Mouse (Mus musculus): ENCODE measurements around the gene Kpna3. TPM values are rescaled to one million over a fixed set of nuclear protein-coding genes. Genes with fewer than 3 reads are reported as not detected.
A peak's percentile ranks its signal among the peaks of the same experiment; 100 is the strongest.
"Not testable (repeated sequence)": the region's sequence is repeated elsewhere in the genome, so short reads cannot be mapped to it uniquely, and the experiment has no call there.

Kpna3 gene
- total and polyA plus RNA-seq, 2 experiments = 5.1 to 24.7 TPM

- Histone ChIP-seq H3K36me3 (ENCODE audit: control insufficient read depth, insufficient read depth, low read length) (peaks cover 13% of the 10 kb centered on the region; the same call in 1 of the 2 replicates), H3K79me2 (ENCODE audit: control insufficient read depth, insufficient read depth, low read length) (peaks cover 9% of the 10 kb centered on the region; the same call in 1 of the 2 replicates), H3K27ac (replicated peaks; ENCODE audit: insufficient read depth, low read depth, low read length) (no peak overlapping the region), H3K4me1 (ENCODE audit: control insufficient read depth, insufficient read depth, low read length) (no peaks in the 10 kb centered on the region), H3K9ac (ENCODE audit: low read depth, low read length) (no peak overlapping the region), H3K4me3 (ENCODE audit: insufficient read depth, low read depth, low read length) (no peak overlapping the region), H3K27me3 (ENCODE audit: control insufficient read depth, insufficient read depth, low read length) (no peaks in the 10 kb centered on the region)
- TF ChIP-seq CTCF (IDR thresholded peaks at IDR 0.05; ENCODE audit: low read depth, low read length) (no peak), POLR2A (IDR thresholded peaks at IDR 0.05; ENCODE audit: extremely low read depth, insufficient read depth, low read length) (no peak)
- 57% methylated on average over 5 of the region's 5 CpGs for WGBS
- DNase-seq (ENCODE audit: extremely low read depth, low read depth, low spot score) = no peak
Observed at GRCm38 (mm10) chr14:61344590-61344989, 95.1 kb downstream of the Kpna3 start.

GRCm38 (mm10) chr14:61339381-61339780 lies 100.3 kb downstream of the Kpna3 start:
- Histone ChIP-seq H3K27ac (replicated peaks; ENCODE audit: insufficient read depth, low read depth, low read length) (no peak overlapping the region), H3K36me3 (ENCODE audit: control insufficient read depth, insufficient read depth, low read length) (peaks cover 13% of the 10 kb centered on the region; the same call in 1 of the 2 replicates), H3K79me2 (ENCODE audit: control insufficient read depth, insufficient read depth, low read length) (no peaks in the 10 kb centered on the region), H3K27me3 (ENCODE audit: control insufficient read depth, insufficient read depth, low read length) (no peaks in the 10 kb centered on the region), H3K4me3 (ENCODE audit: insufficient read depth, low read depth, low read length) (no peak overlapping the region), H3K9ac (ENCODE audit: low read depth, low read length) (no peak overlapping the region), H3K4me1 (ENCODE audit: control insufficient read depth, insufficient read depth, low read length) (no peaks in the 10 kb centered on the region)
- TF ChIP-seq CTCF (IDR thresholded peaks at IDR 0.05; ENCODE audit: low read depth, low read length) = no peak
- TF ChIP-seq POLR2A (IDR thresholded peaks at IDR 0.05; ENCODE audit: extremely low read depth, insufficient read depth, low read length) = no peak
- DNase-seq (ENCODE audit: extremely low read depth, low read depth, low spot score) = no peak
- WGBS = 83% methylated on average over 4 of the region's 4 CpGs

- 11% methylated on average over 13 of the region's 13 CpGs for WGBS
- peaks cover 2% of the 10 kb centered on the region; the same call in 1 of the 2 replicates for H3K4me1 ChIP-seq (ENCODE audit: control insufficient read depth, insufficient read depth, low read length)
- TF ChIP-seq CTCF (IDR thresholded peaks at IDR 0.05; ENCODE audit: low read depth, low read length) (peak; percentile 69), POLR2A (IDR thresholded peaks at IDR 0.05; ENCODE audit: extremely low read depth, insufficient read depth, low read length) (no peak)
- peak overlapping the region; percentile 32; the same call in 1 of the 2 replicates for H3K9ac ChIP-seq (ENCODE audit: low read depth, low read length)
- no peak overlapping the region for H3K4me3 ChIP-seq (ENCODE audit: insufficient read depth, low read depth, low read length)
- no peaks in the 10 kb centered on the region; the same call in 1 of the 2 replicates for H3K36me3 ChIP-seq (ENCODE audit: control insufficient read depth, insufficient read depth, low read length)
- DNase-seq (ENCODE audit: extremely low read depth, low read depth, low spot score) = peak; percentile 80
- H3K27me3 ChIP-seq (ENCODE audit: control insufficient read depth, insufficient read depth, low read length) = no peaks in the 10 kb centered on the region
- H3K79me2 ChIP-seq (ENCODE audit: control insufficient read depth, insufficient read depth, low read length) = no peaks in the 10 kb centered on the region
- H3K27ac ChIP-seq (replicated peaks; ENCODE audit: insufficient read depth, low read depth, low read length) = no peak overlapping the region
Observed at GRCm38 (mm10) chr14:61330996-61331561, 108.6 kb downstream of the Kpna3 start.

- H3K4me3 ChIP-seq (ENCODE audit: insufficient read depth, low read depth, low read length) = no peak overlapping the region
- no peak for DNase-seq (ENCODE audit: extremely low read depth, low read depth, low spot score)
- no peak overlapping the region for H3K27ac ChIP-seq (replicated peaks; ENCODE audit: insufficient read depth, low read depth, low read length)
- TF ChIP-seq POLR2A (IDR thresholded peaks at IDR 0.05; ENCODE audit: extremely low read depth, insufficient read depth, low read length) = no peak
- no peak for TF ChIP-seq CTCF (IDR thresholded peaks at IDR 0.05; ENCODE audit: low read depth, low read length)
- no peaks in the 10 kb centered on the region for H3K27me3 ChIP-seq (ENCODE audit: control insufficient read depth, insufficient read depth, low read length)
- WGBS = 81% methylated on average over 11 of the region's 11 CpGs
- peaks cover 2% of the 10 kb centered on the region; the same call in 1 of the 2 replicates for H3K4me1 ChIP-seq (ENCODE audit: control insufficient read depth, insufficient read depth, low read length)
- H3K9ac ChIP-seq (ENCODE audit: low read depth, low read length) = no peak overlapping the region
- H3K79me2 ChIP-seq (ENCODE audit: control insufficient read depth, insufficient read depth, low read length) = no peaks in the 10 kb centered on the region
- no peaks in the 10 kb centered on the region; the same call in 1 of the 2 replicates for H3K36me3 ChIP-seq (ENCODE audit: control insufficient read depth, insufficient read depth, low read length)
Observed at GRCm38 (mm10) chr14:61330591-61330990, 109.1 kb downstream of the Kpna3 start.

DNA sequence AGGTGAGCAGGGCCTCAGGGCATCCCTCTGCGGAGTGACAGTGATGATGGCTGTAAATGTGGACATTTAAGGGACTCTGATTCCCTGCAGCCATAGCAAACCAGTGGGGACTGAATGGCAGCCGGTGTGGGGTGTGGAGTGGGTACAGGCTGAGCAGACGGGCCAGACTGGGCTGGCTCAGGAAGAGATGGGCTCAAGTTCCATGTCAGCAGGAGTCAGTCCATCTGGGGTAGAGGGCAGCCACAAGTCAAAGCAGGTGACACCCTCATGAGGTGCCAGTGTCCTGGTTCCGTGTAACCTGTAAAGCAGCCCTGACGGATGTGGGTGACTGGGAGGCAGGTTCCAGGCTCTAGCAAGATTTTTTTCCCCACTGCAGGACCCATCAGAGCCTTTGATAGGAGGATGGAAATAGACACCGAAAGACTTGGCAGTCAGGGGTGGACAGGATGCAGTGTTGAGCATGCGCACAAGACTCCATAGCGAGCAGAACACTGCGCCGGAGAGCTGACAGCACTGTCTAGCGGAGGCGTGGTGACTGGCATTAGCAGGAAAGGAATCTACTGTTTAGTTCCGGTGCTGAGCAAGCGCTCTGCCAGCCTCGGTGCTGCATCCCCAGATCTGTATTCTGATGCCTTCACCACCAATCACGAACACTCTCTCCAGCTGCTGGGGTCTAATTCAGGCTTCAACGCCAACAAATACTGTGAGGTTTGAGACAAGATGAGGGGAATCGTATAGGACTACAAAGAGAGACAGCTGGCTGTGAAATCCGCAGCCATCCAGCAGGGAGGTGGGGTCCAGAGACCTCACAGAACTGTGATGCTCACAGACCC lies 111.8 kb downstream of the Kpna3 start:
- Histone ChIP-seq H3K4me1 (ENCODE audit: control insufficient read depth, insufficient read depth, low read length) (peaks cover 2% of the 10 kb centered on the region; the same call in 1 of the 2 replicates), H3K27me3 (ENCODE audit: control insufficient read depth, insufficient read depth, low read length) (no peaks in the 10 kb centered on the region), H3K79me2 (ENCODE audit: control insufficient read depth, insufficient read depth, low read length) (no peaks in the 10 kb centered on the region), H3K27ac (replicated peaks; ENCODE audit: insufficient read depth, low read depth, low read length) (no peak overlapping the region), H3K9ac (ENCODE audit: low read depth, low read length) (no peak overlapping the region), H3K36me3 (ENCODE audit: control insufficient read depth, insufficient read depth, low read length) (no peaks in the 10 kb centered on the region), H3K4me3 (ENCODE audit: insufficient read depth, low read depth, low read length) (no peak overlapping the region)
- TF ChIP-seq CTCF (IDR thresholded peaks at IDR 0.05; ENCODE audit: low read depth, low read length) (no peak), POLR2A (IDR thresholded peaks at IDR 0.05; ENCODE audit: extremely low read depth, insufficient read depth, low read length) (no peak)
- DNase-seq (ENCODE audit: extremely low read depth, low read depth, low spot score) = peak; percentile 73
- 43% methylated on average over 19 of the region's 19 CpGs for WGBS

DNA sequence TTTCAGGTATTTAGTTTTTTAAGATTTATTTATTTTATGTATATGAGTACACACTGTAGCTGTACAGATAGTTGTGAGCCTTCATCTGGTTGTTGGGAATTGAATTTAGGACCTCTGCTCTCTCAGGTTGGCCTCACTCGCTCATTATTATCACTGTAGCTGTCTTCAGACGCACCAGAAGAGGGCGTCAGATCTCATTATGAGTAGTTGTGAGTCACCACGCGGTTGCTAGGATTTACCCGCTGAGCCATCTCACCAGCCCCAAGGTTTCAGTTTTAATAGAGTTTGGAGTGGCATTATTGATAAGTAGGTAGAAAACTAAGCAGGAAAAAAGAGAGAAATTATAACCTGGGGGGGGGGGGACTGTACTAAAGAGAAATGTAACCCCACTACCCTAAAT lies 112.7 kb downstream of the Kpna3 start:
- not testable (repeated sequence) for H3K4me1 ChIP-seq (ENCODE audit: control insufficient read depth, insufficient read depth, low read length); H3K79me2 ChIP-seq (ENCODE audit: control insufficient read depth, insufficient read depth, low read length); H3K27ac ChIP-seq (replicated peaks; ENCODE audit: insufficient read depth, low read depth, low read length); H3K27me3 ChIP-seq (ENCODE audit: control insufficient read depth, insufficient read depth, low read length); DNase-seq (ENCODE audit: extremely low read depth, low read depth, low spot score); H3K9ac ChIP-seq (ENCODE audit: low read depth, low read length); H3K36me3 ChIP-seq (ENCODE audit: control insufficient read depth, insufficient read depth, low read length); H3K4me3 ChIP-seq (ENCODE audit: insufficient read depth, low read depth, low read length)
- 41% methylated on average over 6 of the region's 6 CpGs for WGBS

Measured in liver, adult 2 months (tissue).